10 mouse cellular contexts compared by ENCODE assay signal in genomic region chr7:135939341-135939740, GRCm38 (mm10).
"Had no signal": no experiment of that assay in that cellular context is flagged by ENCODE, and none has a peak within 500 bp of the region (broad histone marks: within the 10 kb centered on the region; RNA-seq: fewer than 3 reads in every experiment).

No protein-coding gene starts in this region.

- H3K27ac ChIP-seq: limb, embryonic 13.5 days; liver, embryonic 15.5 days; midbrain, embryonic 13.5 days; neural tube, embryonic 12.5 days; stomach, postnatal 0 days had no signal

- H3K9ac ChIP-seq: limb, embryonic 13.5 days; liver, embryonic 15.5 days; midbrain, embryonic 13.5 days; neural tube, embryonic 12.5 days had no signal

- H3K4me3 ChIP-seq: limb, embryonic 13.5 days; liver, embryonic 15.5 days; midbrain, embryonic 13.5 days; neural tube, embryonic 12.5 days had no signal

- H3K9me3 ChIP-seq: limb, embryonic 13.5 days; liver, embryonic 15.5 days; midbrain, embryonic 13.5 days; neural tube, embryonic 12.5 days had no signal

- ATAC-seq: lung, postnatal 0 days; midbrain, embryonic 13.5 days had no signal

- H3K36me3 ChIP-seq: limb, embryonic 13.5 days; liver, embryonic 15.5 days; midbrain, embryonic 13.5 days; neural tube, embryonic 12.5 days had no signal

- H3K27me3 ChIP-seq: liver, embryonic 15.5 days; midbrain, embryonic 13.5 days; neural tube, embryonic 12.5 days had no signal

- H3K4me2 ChIP-seq: limb, embryonic 13.5 days; liver, embryonic 15.5 days; midbrain, embryonic 13.5 days; neural tube, embryonic 12.5 days had no signal

- DNase-seq: kidney, postnatal 36 days; lung, adult 2 months; lung, postnatal 36 days; thymus, postnatal 4 days had no signal

- H3K4me1 ChIP-seq: liver, embryonic 15.5 days; midbrain, embryonic 13.5 days; neural tube, embryonic 12.5 days had no signal
